10 mouse cellular contexts compared by ENCODE assay signal in genomic region chr16:85756101-85756819, GRCm38 (mm10). TPM values are rescaled to one million over a fixed set of nuclear protein-coding genes. Genes with fewer than 3 reads are reported as not detected.
DNase-seq lines count a peak whose midpoint lies in the region; ATAC-seq and TF ChIP-seq lines count a peak whose summit lies in the region.
"Had no signal": no experiment of that assay in that cellular context is flagged by ENCODE, and none has a peak within 500 bp of the region (broad histone marks: within the 10 kb centered on the region; RNA-seq: fewer than 3 reads in every experiment).

No protein-coding gene starts in this region.

- H3K9ac ChIP-seq in hindbrain, embryonic 14.5 days = no peak overlapping the region
- H3K9ac ChIP-seq in hindbrain, embryonic 13.5 days = no peak overlapping the region
- no peak overlapping the region for H3K9ac ChIP-seq in heart, embryonic 11.5 days (ENCODE audit: low read depth, low read length)

- no peaks in the 10 kb centered on the region for H3K9me3 ChIP-seq in hindbrain, embryonic 14.5 days (ENCODE audit: control insufficient read depth, low read length)
- no peaks in the 10 kb centered on the region for H3K9me3 ChIP-seq in hindbrain, embryonic 13.5 days
- no peaks in the 10 kb centered on the region for H3K9me3 ChIP-seq in heart, embryonic 11.5 days (replicated peaks; ENCODE audit: control insufficient read depth, low read length)

- TF ChIP-seq CTCF in lung, adult 2 months (IDR thresholded peaks at IDR 0.05; ENCODE audit: insufficient read depth, low read length) = no peak

- TF ChIP-seq POLR2A in lung, adult 2 months (IDR thresholded peaks at IDR 0.05; ENCODE audit: borderline replicate concordance, extremely low read depth, low read depth, low read length) = no peak

- no peak overlapping the region for H3K4me2 ChIP-seq in hindbrain, embryonic 14.5 days (replicated peaks)
- H3K4me2 ChIP-seq in hindbrain, embryonic 13.5 days = no peak overlapping the region
- peak overlapping the region; percentile 45 for H3K4me2 ChIP-seq in heart, embryonic 11.5 days

- no peaks in the 10 kb centered on the region for H3K27me3 ChIP-seq in hindbrain, embryonic 14.5 days (ENCODE audit: control insufficient read depth, insufficient read depth, low read length)
- H3K27me3 ChIP-seq in hindbrain, embryonic 13.5 days = no peaks in the 10 kb centered on the region
- no peaks in the 10 kb centered on the region for H3K27me3 ChIP-seq in heart, embryonic 11.5 days (ENCODE audit: control insufficient read depth, insufficient read depth, low read length)
- H3K27me3 ChIP-seq: CH12.LX had no signal

- no peak overlapping the region for H3K27ac ChIP-seq in hindbrain, embryonic 14.5 days
- H3K27ac ChIP-seq in hindbrain, embryonic 13.5 days = no peak overlapping the region
- H3K27ac ChIP-seq in heart, embryonic 11.5 days (ENCODE audit: low read depth, low read length) = peak overlapping the region; percentile 31

- peak; percentile 66 for DNase-seq in hindbrain, embryonic 14.5 days (ENCODE audit: low spot score)
- peak; percentile 17 for DNase-seq in embryo, embryonic 11.5 days (ENCODE audit: low read depth, low spot score)
- peak; percentile 73 to 84 for DNase-seq in kidney, postnatal 25 days
- DNase-seq in lung, adult 2 months = peak; percentile 23
- DNase-seq in skeletal muscle tissue, adult 2 months (ENCODE audit: low read depth, low spot score) = peak; percentile 89
- DNase-seq in thymus, postnatal 14 days = no peak

- no peaks in the 10 kb centered on the region for H3K4me1 ChIP-seq in hindbrain, embryonic 14.5 days (replicated peaks; ENCODE audit: control insufficient read depth, insufficient read depth, low read length)
- H3K4me1 ChIP-seq in hindbrain, embryonic 13.5 days (replicated peaks) = no peaks in the 10 kb centered on the region
- H3K4me1 ChIP-seq in heart, embryonic 11.5 days (ENCODE audit: control insufficient read depth, insufficient read depth, low read length) = peaks cover 19% of the 10 kb centered on the region; the same call in 1 of the 2 replicates
- H3K4me1 ChIP-seq in lung, adult 2 months (ENCODE audit: control insufficient read depth, insufficient read depth, low read length) = peaks cover 4% of the 10 kb centered on the region

- H3K36me3 ChIP-seq in hindbrain, embryonic 14.5 days (replicated peaks; ENCODE audit: control insufficient read depth, insufficient read depth) = no peaks in the 10 kb centered on the region
- H3K36me3 ChIP-seq in hindbrain, embryonic 13.5 days = no peaks in the 10 kb centered on the region
- H3K36me3 ChIP-seq in heart, embryonic 11.5 days (ENCODE audit: control insufficient read depth, insufficient read depth, low read length) = no peaks in the 10 kb centered on the region

- WGBS in hindbrain, embryonic 14.5 days = 59% methylated on average over 14 of the region's 14 CpGs
- 64% methylated on average over 14 of the region's 14 CpGs for WGBS in hindbrain, embryonic 13.5 days
- WGBS in heart, embryonic 11.5 days (ENCODE audit: insufficient replicate concordance) = 29% methylated on average over 14 of the region's 14 CpGs
- WGBS in lung, adult 2 months = 35% methylated on average over 14 of the region's 14 CpGs

- peak; percentile 69; the same call in 1 of the 2 replicates for ATAC-seq in hindbrain, embryonic 14.5 days (ENCODE audit: low FRiP score)
- ATAC-seq in hindbrain, embryonic 13.5 days (ENCODE audit: low FRiP score) = no peak
- ATAC-seq in heart, embryonic 11.5 days (replicated peaks; ENCODE audit: insufficient number of reproducible peaks, low FRiP score, low TSS enrichment) = peak; percentile 85

- H3K4me3 ChIP-seq in hindbrain, embryonic 14.5 days (replicated peaks; ENCODE audit: low read length) = no peak overlapping the region
- no peak overlapping the region for H3K4me3 ChIP-seq in hindbrain, embryonic 13.5 days
- no peak overlapping the region for H3K4me3 ChIP-seq in heart, embryonic 11.5 days (ENCODE audit: low read depth, low read length)
- H3K4me3 ChIP-seq in lung, adult 2 months (replicated peaks; ENCODE audit: extremely low read depth, low read depth, low read length) = no peak overlapping the region
- H3K4me3 ChIP-seq: erythroblast, embryonic 14.5 days had no signal

RNA-seq across cellular contexts. Expression of gene Adamts1, which starts 46.7 kb away (rescaled TPM):
- polyA plus RNA-seq in hindbrain, embryonic 14.5 days (2014; fragmentation: Nextera tagmentation; extraction: Ambion mirVana) = 12.0 and 12.7 TPM in 2 replicates
- polyA plus RNA-seq in hindbrain, embryonic 13.5 days (2015; fragmentation: Nextera tagmentation; extraction: Ambion mirVana) = 10.2 and 14.8 TPM in 2 replicates
- polyA plus RNA-seq in heart, embryonic 11.5 days (2014; fragmentation: Nextera tagmentation; extraction: Ambion mirVana) = 46.6 and 66.1 TPM in 2 replicates
- polyA plus RNA-seq in lung, adult 2 months (2012; rRNA removed) = 68.7 and 86.6 TPM in 2 replicates
- polyA plus RNA-seq: erythroblast, embryonic 14.5 days had no signal
